Mouse (Mus musculus): Measurements from ENCODE around the gene D930020B18Rik. TPM values are rescaled to one million over a fixed set of nuclear protein-coding genes. Genes with fewer than 3 reads are reported as not detected.

Gene D930020B18Rik
- polyA plus RNA-seq, 1 experiment, result 0.72 TPM

DNA sequence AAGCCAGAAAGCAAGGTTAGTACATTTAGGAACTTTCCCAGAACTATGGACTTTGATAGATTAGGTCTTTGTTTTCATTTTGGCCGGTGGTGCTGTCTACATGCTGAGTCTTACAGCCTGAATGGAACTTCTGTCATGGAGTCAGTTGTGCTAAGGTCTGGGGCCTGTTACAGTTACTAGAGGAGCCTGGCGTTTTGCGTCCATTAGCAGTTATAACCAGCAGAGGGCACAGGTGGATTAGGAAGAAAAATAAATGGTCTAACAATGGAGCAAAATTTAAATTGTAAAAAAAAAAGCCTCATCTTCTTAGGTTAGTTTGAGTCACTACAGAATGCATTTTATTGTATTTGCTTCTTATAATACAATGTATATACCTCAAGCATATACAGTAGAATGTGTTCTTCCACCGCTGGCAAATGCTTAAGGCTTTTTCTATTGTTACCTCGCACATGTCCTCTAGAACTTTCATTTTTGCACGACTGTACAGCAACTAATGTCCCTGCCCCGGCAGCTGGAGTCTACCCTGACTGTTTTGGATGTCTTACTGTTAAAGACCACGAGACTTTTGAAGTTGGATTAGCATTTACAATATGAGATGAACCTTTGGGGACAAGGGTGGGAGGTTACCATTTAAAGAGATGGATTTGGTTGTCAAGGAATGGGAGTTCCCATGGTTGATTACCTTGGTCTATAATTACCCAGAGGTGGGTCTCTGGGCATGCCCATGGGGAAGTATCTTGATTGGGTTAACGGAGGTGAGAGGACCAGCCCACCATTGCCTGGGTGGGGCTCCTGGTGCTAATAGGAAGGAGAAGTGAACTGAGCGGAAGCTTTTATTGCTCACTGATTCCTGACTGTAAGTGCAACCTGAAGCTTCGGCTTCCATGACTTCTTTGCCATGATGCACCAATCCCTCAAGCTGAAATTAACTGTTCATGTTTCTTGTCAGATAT, 60.2 kb downstream of the D930020B18Rik start:
- DNase-seq (ENCODE audit: extremely low spot score in 1 of 2, low spot score in 1 of 2), result peak; percentile 20 to 71

- DNase-seq (ENCODE audit: extremely low spot score in 1 of 2, low spot score in 1 of 2), result no peak
Measured at GRCm38 (mm10) chr10:121703619-121704018, 62.2 kb downstream of the D930020B18Rik start.

DNA sequence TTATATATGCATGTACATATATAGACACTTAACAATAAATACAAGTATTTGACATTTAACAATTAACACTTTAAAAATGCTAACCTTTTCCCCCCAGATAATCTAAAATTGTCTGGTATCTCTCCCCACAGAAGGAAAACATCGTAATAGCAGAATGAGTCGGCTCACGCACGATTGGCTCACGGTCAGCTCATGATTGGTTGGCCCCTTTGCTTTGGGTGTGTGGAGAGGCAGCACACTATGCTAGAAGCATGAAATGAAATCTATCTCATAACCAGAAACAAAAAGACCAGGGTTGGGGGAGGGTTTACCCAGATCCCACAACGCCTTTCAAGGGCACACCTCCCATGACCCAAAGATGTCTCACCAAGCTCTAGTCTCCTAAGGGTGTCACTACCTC, 63.5 kb downstream of the D930020B18Rik start:
- DNase-seq (ENCODE audit: extremely low spot score in 1 of 2, low spot score in 1 of 2), result no peak

DNA sequence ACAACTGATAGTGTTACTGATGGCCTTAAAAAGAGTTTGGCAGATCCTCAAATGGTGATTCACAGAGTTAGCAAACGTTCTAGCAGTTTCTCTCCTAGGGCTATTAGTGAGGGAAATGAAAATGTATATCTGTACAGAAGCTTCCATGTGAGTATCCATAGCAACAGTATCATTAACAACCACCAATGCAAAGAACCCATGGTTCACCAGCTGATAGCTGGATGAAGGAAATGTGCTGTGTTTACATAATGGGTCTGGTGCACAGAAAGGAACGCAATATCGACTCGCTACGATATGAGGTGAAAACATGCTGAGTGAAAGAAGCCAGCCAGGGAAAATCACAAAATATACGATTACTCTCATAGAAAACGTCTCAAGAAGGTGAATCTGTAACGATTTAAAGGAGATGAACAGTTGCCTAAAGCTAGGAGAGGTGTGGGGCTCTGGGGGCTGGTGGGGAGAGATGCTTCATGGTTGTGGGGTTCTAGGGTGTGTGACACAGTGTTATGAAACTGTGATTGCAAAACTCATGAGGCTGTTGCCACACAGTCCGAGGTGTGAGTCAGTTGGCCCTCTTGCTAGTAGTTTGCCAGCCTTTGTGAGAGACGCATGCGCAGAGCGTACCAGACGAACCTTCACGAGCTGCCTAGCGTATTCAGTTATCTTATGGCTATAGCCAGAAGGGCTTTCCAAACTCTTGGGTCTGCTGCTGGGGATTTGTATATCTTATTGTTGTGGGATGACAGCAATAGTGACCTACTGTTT, 64.2 kb downstream of the D930020B18Rik start:
- DNase-seq (ENCODE audit: extremely low spot score in 1 of 2, low spot score in 1 of 2), result no peak

- DNase-seq (ENCODE audit: extremely low spot score in 1 of 2, low spot score in 1 of 2), result no peak
Measured at GRCm38 (mm10) chr10:121716862-121717261, 75.5 kb downstream of the D930020B18Rik start.

GRCm38 (mm10) chr10:121718896-121719585, 77.7 kb downstream of the D930020B18Rik start:
- no peak for DNase-seq (ENCODE audit: extremely low spot score in 1 of 2, low spot score in 1 of 2)

GRCm38 (mm10) chr10:121720701-121721100, 79.3 kb downstream of the D930020B18Rik start:
- DNase-seq (ENCODE audit: extremely low spot score in 1 of 2, low spot score in 1 of 2), result no peak

GRCm38 (mm10) chr10:121726505-121726904, 85.1 kb downstream of the D930020B18Rik start:
- DNase-seq (ENCODE audit: extremely low spot score in 1 of 2, low spot score in 1 of 2), result no peak

DNA sequence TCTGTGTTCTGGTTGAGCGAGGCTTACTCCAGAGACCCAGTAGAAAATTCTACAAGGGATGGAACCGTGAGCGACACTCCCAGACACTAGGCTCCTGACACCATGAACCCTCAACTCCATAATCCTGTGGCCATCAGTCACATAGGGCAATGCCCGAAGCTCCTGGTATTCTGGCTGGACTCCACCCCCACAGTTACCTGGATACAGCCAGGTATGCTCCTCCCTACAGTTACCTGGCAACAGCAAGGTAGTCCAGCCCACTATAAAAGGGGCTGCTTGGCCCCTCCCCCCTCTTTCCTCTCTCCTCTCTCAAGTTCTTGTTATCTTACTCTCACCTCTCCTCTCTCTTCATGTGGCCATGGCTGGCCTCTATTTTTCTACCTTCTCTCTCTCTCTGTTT, 85.8 kb downstream of the D930020B18Rik start:
- no peak for DNase-seq (ENCODE audit: extremely low spot score in 1 of 2, low spot score in 1 of 2)

- DNase-seq (ENCODE audit: extremely low spot score in 1 of 2, low spot score in 1 of 2), result no peak
Measured at GRCm38 (mm10) chr10:121728226-121728625, 86.8 kb downstream of the D930020B18Rik start.

GRCm38 (mm10) chr10:121731048-121731725, 89.8 kb downstream of the D930020B18Rik start:
- DNase-seq (ENCODE audit: extremely low spot score in 1 of 2, low spot score in 1 of 2), result no peak

- DNase-seq (ENCODE audit: extremely low spot score in 1 of 2, low spot score in 1 of 2), result no peak
Measured at GRCm38 (mm10) chr10:121732542-121732941, 91.2 kb downstream of the D930020B18Rik start.

GRCm38 (mm10) chr10:121737256-121737655, 95.9 kb downstream of the D930020B18Rik start:
- DNase-seq (ENCODE audit: extremely low spot score in 1 of 2, low spot score in 1 of 2), result no peak

- peak; percentile 52 to 86 for DNase-seq (ENCODE audit: extremely low spot score in 1 of 2, low spot score in 1 of 2)
Measured at GRCm38 (mm10) chr10:121739548-121740505, 98.4 kb downstream of the D930020B18Rik start, which contains the start of gene BC048403. TSS of gene BC048403 (plus strand) at chr10:121739937.

- DNase-seq (ENCODE audit: extremely low spot score in 1 of 2, low spot score in 1 of 2), result no peak
Measured at GRCm38 (mm10) chr10:121742336-121742735, 100.9 kb downstream of the D930020B18Rik start.

Measured in frontal cortex, adult 2 months (tissue).